Mouse (Mus musculus): ENCODE results near the gene Ndufb11.

DNA sequence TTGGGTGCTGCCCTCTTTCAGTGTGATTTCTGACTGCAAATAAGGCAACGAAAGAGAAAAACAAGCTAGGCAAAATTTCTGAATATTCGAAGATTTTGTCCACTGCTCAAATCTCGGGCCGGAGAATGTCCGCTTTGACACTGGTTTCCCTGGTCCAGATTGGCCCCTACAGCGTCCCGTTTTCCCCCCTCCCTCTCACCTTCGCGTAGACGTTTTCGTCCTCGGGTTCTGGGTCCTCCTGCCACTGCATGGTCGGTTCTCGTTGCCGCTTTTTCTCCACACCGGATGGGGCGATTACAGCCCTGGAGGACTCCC is 601 bp downstream of the Ndufb11 start:
- TF ChIP-seq POLR2A (IDR thresholded peaks at IDR 0.05; ENCODE audit: borderline replicate concordance, insufficient read depth, low read length) (no peak), CTCF (IDR thresholded peaks at IDR 0.05; ENCODE audit: borderline replicate concordance, insufficient read depth, low read depth, low read length) (no peak)

All from cerebellum, adult 2 months (tissue).